Mouse (Mus musculus) MEL (cell line): Measurements from ENCODE around the gene Apopt1.

ENCODE experiments used
- CHD2 ChIP-seq: IDR thresholded peaks from 2 replicates; pipeline ENCODE4 v1.6.1; 2011; ENCODE audit warnings: low read length, improper control_type of control experiment
- CTCF ChIP-seq, 3 experiments: IDR thresholded peaks in 2 of 3; conservative IDR thresholded peaks in 1 of 3; 2 replicates each; pipeline ENCODE4 v1.5.1; 2011 to 2012; ENCODE audit warnings: low read length in 3 of 3, low read depth in 2 of 3, mild to moderate bottlenecking in 2 of 3, improper control_type of control experiment in 1 of 3, inconsistent platforms in 1 of 3, mixed read lengths in 1 of 3, moderate library complexity in 1 of 3; ENCODE audit not compliant: control insufficient read depth in 1 of 3, insufficient read depth in 1 of 3, poor library complexity in 1 of 3, severe bottlenecking in 1 of 3
- EP300 ChIP-seq, 2 experiments: IDR thresholded peaks; 2 replicates each; pipeline ENCODE4 v1.6.1; 2011; ENCODE audit warnings: improper control_type of control experiment in 2 of 2, low read length in 2 of 2, low read depth in 1 of 2, mild to moderate bottlenecking in 1 of 2
- GATA1 ChIP-seq: IDR thresholded peaks from 2 replicates; pipeline ENCODE4 v1.6.1; 2011; ENCODE audit warnings: low read depth, low read length, improper control_type of control experiment
- JUND ChIP-seq: IDR thresholded peaks from 2 replicates; pipeline ENCODE4 v1.6.1; 2011; ENCODE audit warnings: low read depth, mild to moderate bottlenecking, improper control_type of control experiment, low read length
- MAX ChIP-seq: IDR thresholded peaks from 2 replicates; pipeline ENCODE4 v1.6.1; 2011; ENCODE audit warnings: low read length, improper control_type of control experiment
- MAZ ChIP-seq: IDR thresholded peaks from 2 replicates; pipeline ENCODE4 v1.6.1; 2012; ENCODE audit warnings: low read depth, mild to moderate bottlenecking, inconsistent platforms, low read length, improper control_type of control experiment
- MEF2A ChIP-seq: IDR thresholded peaks from 2 replicates; pipeline ENCODE4 v1.6.1; 2014; ENCODE audit warnings: low read depth, mild to moderate bottlenecking, inconsistent platforms, low read length, improper control_type of control experiment; ENCODE audit not compliant: poor library complexity, insufficient replicate concordance, severe bottlenecking; ENCODE audit errors: extremely low read depth
- MYB ChIP-seq: IDR thresholded peaks from 2 replicates; pipeline ENCODE4 v1.6.1; 2011; ENCODE audit warnings: mild to moderate bottlenecking, low read depth, low read length, improper control_type of control experiment
- NELFE ChIP-seq: IDR thresholded peaks from 2 replicates; pipeline ENCODE4 v1.6.1; 2011; ENCODE audit warnings: low read depth, low read length, improper control_type of control experiment
- POLR2A ChIP-seq, 2 experiments: IDR thresholded peaks; 2 replicates each; pipeline ENCODE4 v1.6.1; 2011 to 2012; ENCODE audit warnings: low read length in 2 of 2, mild to moderate bottlenecking in 2 of 2, control low read depth in 1 of 2, improper control_type of control experiment in 1 of 2, low read depth in 1 of 2, moderate library complexity in 1 of 2; ENCODE audit not compliant: control insufficient read depth in 1 of 2, insufficient read depth in 1 of 2, poor library complexity in 1 of 2
- USF1 ChIP-seq: IDR thresholded peaks from 2 replicates; pipeline ENCODE4 v1.6.1; 2014; ENCODE audit warnings: low read depth, mild to moderate bottlenecking, inconsistent platforms, low read length, improper control_type of control experiment, moderate library complexity

DNA sequence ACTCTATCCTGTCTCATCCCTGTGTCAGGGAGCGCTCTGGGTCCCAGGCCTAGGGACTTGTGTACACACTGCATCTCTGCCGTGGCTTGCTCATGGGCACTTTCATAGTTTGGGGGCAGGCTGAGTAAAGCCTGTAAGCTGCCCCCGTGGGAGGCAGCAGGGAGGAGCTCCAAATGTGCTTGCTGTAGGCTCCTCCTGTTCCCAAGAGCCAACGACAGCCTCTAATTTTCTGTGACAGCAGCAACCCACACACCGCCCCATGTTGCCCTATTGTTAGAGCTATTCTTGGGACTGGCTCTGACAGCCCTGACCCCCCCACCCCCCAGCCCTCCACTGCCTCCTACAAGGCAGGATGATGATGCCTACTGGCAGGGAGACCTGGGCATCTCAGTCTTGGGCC lies 31.1 kb upstream of the Apopt1 start:
- no peak for TF ChIP-seq CHD2
- TF ChIP-seq CTCF (IDR thresholded peaks at IDR 0.05 in 2 of 3, conservative IDR thresholded peaks at IDR 0.05 in 1 of 3; ENCODE audit: control insufficient read depth in 1 of 3, insufficient read depth in 1 of 3, low read depth in 2 of 3, low read length in 3 of 3, poor library complexity in 1 of 3, severe bottlenecking in 1 of 3): no peak
- TF ChIP-seq MYB: no peak
- TF ChIP-seq POLR2A (IDR thresholded peaks at IDR 0.05; ENCODE audit: control insufficient read depth in 1 of 2, insufficient read depth in 1 of 2, low read depth in 1 of 2, low read length in 2 of 2, poor library complexity in 1 of 2): no peak
- no peak for TF ChIP-seq MAX
- TF ChIP-seq MEF2A: no peak
- no peak for TF ChIP-seq NELFE
- TF ChIP-seq GATA1: no peak
- no peak for TF ChIP-seq JUND
- TF ChIP-seq MAZ: no peak
- TF ChIP-seq USF1: no peak
- no peak for TF ChIP-seq EP300 (IDR thresholded peaks at IDR 0.05; ENCODE audit: low read depth in 1 of 2, low read length in 2 of 2)
